ENCODE assay signal across 25 mouse cellular contexts in the genomic region with DNA sequence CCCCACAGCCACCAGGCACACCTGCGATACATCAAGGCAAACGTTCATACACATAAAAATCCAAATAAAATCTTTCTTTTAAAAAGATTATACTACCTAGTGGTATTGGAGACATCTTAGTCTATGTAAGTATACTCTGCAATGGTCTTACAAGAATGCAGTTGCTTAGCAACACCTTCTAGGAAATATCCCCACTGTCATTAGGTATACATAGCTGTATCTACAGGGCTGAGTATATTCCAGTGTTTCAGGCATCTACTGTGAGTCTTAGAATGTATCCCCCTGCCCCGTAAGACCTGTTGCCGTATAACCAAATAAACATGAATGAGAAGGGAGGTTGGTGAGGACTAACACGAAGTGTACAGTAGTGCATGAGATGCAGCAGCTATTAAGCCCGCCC.
DNase-seq lines count a peak whose midpoint lies in the region; ATAC-seq and TF ChIP-seq lines count a peak whose summit lies in the region.
"Had no signal": no experiment of that assay in that cellular context is flagged by ENCODE, and none has a peak within 500 bp of the region (broad histone marks: within the 10 kb centered on the region; RNA-seq: fewer than 3 reads in every experiment).

No protein-coding gene starts in this region.

- no peak overlapping the region for H3K27ac ChIP-seq in forebrain, postnatal 0 days (ENCODE audit: low read depth, low read length)
- H3K27ac ChIP-seq in forebrain, embryonic 10.5 days, result no peak overlapping the region
- no peak overlapping the region for H3K27ac ChIP-seq in midbrain, embryonic 15.5 days
- no peak overlapping the region for H3K27ac ChIP-seq in midbrain, embryonic 13.5 days
- no peak overlapping the region for H3K27ac ChIP-seq in midbrain, postnatal 0 days (ENCODE audit: low read depth, low read length)
- H3K27ac ChIP-seq in midbrain, embryonic 10.5 days (replicated peaks), result no peak overlapping the region
- H3K27ac ChIP-seq: embryonic facial prominence, embryonic 10.5 days; embryonic facial prominence, embryonic 12.5 days had no signal

- H3K4me3 ChIP-seq in forebrain, postnatal 0 days (ENCODE audit: low read depth, low read length), result no peak overlapping the region
- no peak overlapping the region for H3K4me3 ChIP-seq in forebrain, embryonic 10.5 days
- no peak overlapping the region for H3K4me3 ChIP-seq in midbrain, embryonic 15.5 days
- no peak overlapping the region for H3K4me3 ChIP-seq in midbrain, embryonic 13.5 days (replicated peaks)
- H3K4me3 ChIP-seq in midbrain, postnatal 0 days (ENCODE audit: low read depth, low read length), result no peak overlapping the region
- H3K4me3 ChIP-seq in midbrain, embryonic 10.5 days, result no peak overlapping the region
- H3K4me3 ChIP-seq: embryonic facial prominence, embryonic 10.5 days; embryonic facial prominence, embryonic 12.5 days; forebrain, embryonic 12.5 days had no signal

- no peaks in the 10 kb centered on the region for H3K36me3 ChIP-seq in forebrain, postnatal 0 days (ENCODE audit: insufficient read depth)
- H3K36me3 ChIP-seq in forebrain, embryonic 10.5 days (replicated peaks), result no peaks in the 10 kb centered on the region
- H3K36me3 ChIP-seq in midbrain, embryonic 15.5 days (replicated peaks), result no peaks in the 10 kb centered on the region
- H3K36me3 ChIP-seq in midbrain, embryonic 13.5 days, result no peaks in the 10 kb centered on the region
- H3K36me3 ChIP-seq in midbrain, postnatal 0 days (ENCODE audit: insufficient read depth, low read length), result no peaks in the 10 kb centered on the region
- H3K36me3 ChIP-seq in midbrain, embryonic 10.5 days, result no peaks in the 10 kb centered on the region
- H3K36me3 ChIP-seq: embryonic facial prominence, embryonic 10.5 days; embryonic facial prominence, embryonic 12.5 days; forebrain, embryonic 12.5 days; G1E had no signal

- no peak overlapping the region for H3K9ac ChIP-seq in forebrain, postnatal 0 days
- no peak overlapping the region for H3K9ac ChIP-seq in midbrain, embryonic 15.5 days
- H3K9ac ChIP-seq in midbrain, embryonic 13.5 days (replicated peaks), result no peak overlapping the region
- no peak overlapping the region for H3K9ac ChIP-seq in midbrain, postnatal 0 days (replicated peaks; ENCODE audit: low read length, poor library complexity, severe bottlenecking)
- H3K9ac ChIP-seq: embryonic facial prominence, embryonic 12.5 days; forebrain, embryonic 12.5 days had no signal

- H3K4me1 ChIP-seq in forebrain, postnatal 0 days (ENCODE audit: insufficient read depth), result peaks cover 10% of the 10 kb centered on the region
- H3K4me1 ChIP-seq in forebrain, embryonic 10.5 days, result peaks cover 55% of the 10 kb centered on the region
- peaks cover 33% of the 10 kb centered on the region for H3K4me1 ChIP-seq in midbrain, embryonic 15.5 days
- peaks cover 51% of the 10 kb centered on the region for H3K4me1 ChIP-seq in midbrain, embryonic 13.5 days (replicated peaks)
- peaks cover 8% of the 10 kb centered on the region; the same call in 1 of the 2 replicates for H3K4me1 ChIP-seq in midbrain, postnatal 0 days (ENCODE audit: insufficient read depth, low read length)
- peaks cover 52% of the 10 kb centered on the region for H3K4me1 ChIP-seq in midbrain, embryonic 10.5 days

- no peak for DNase-seq in forebrain, postnatal 0 days
- DNase-seq in forebrain, embryonic 10.5 days (ENCODE audit: extremely low spot score, low spot score), result no peak
- DNase-seq in midbrain, postnatal 0 days (ENCODE audit: low spot score), result peak; percentile 26
- DNase-seq in midbrain, embryonic 10.5 days (ENCODE audit: low spot score), result no peak
- DNase-seq: adrenal gland, adult 8-10 months; adrenal gland, postnatal 14 days; adrenal gland, postnatal 36 days; B cell, adult 2 months; cerebellum, adult 11-12 months; cerebellum, adult 2 months; cerebellum, adult 9-10 months; cerebellum, postnatal 10 days; cerebellum, postnatal 25 days had no signal

- TF ChIP-seq CTCF in forebrain, postnatal 0 days (IDR thresholded peaks at IDR 0.05; ENCODE audit: low read depth), result no peak
- TF ChIP-seq CTCF in midbrain, postnatal 0 days (IDR thresholded peaks at IDR 0.05), result no peak

- H3K4me2 ChIP-seq in forebrain, postnatal 0 days (ENCODE audit: low read depth), result no peak overlapping the region
- H3K4me2 ChIP-seq in midbrain, embryonic 15.5 days, result no peak overlapping the region
- H3K4me2 ChIP-seq in midbrain, embryonic 13.5 days (replicated peaks), result no peak overlapping the region
- no peak overlapping the region for H3K4me2 ChIP-seq in midbrain, postnatal 0 days (ENCODE audit: low read depth, low read length, poor library complexity, severe bottlenecking)
- H3K4me2 ChIP-seq: embryonic facial prominence, embryonic 12.5 days; forebrain, embryonic 12.5 days had no signal

- H3K27me3 ChIP-seq in forebrain, postnatal 0 days (ENCODE audit: insufficient read depth, low read length), result no peaks in the 10 kb centered on the region
- H3K27me3 ChIP-seq in forebrain, embryonic 10.5 days (ENCODE audit: poor library complexity, severe bottlenecking), result peaks cover 14% of the 10 kb centered on the region; the same call in 1 of the 2 replicates
- H3K27me3 ChIP-seq in midbrain, embryonic 15.5 days (replicated peaks), result no peaks in the 10 kb centered on the region
- H3K27me3 ChIP-seq in midbrain, embryonic 13.5 days, result peaks cover 12% of the 10 kb centered on the region
- no peaks in the 10 kb centered on the region for H3K27me3 ChIP-seq in midbrain, postnatal 0 days (ENCODE audit: insufficient read depth, low read length)
- H3K27me3 ChIP-seq in midbrain, embryonic 10.5 days (ENCODE audit: low read depth, poor library complexity, severe bottlenecking), result peaks cover 67% of the 10 kb centered on the region
- H3K27me3 ChIP-seq: CH12.LX, Patski had no signal

- peak; percentile 65 for ATAC-seq in forebrain, postnatal 0 days
- ATAC-seq in midbrain, embryonic 15.5 days (replicated peaks), result peak; percentile 49
- ATAC-seq in midbrain, embryonic 13.5 days, result no peak
- no peak for ATAC-seq in midbrain, postnatal 0 days (ENCODE audit: low FRiP score)
- ATAC-seq: activated CD4-positive, CD25-positive, alpha-beta regulatory T cell, adult 4 months; CD4-positive, CD25-positive, alpha-beta regulatory T cell, adult 4 months; forebrain, embryonic 14.5 days; forebrain, embryonic 16.5 days; Patski had no signal

- H3K9me3 ChIP-seq in forebrain, postnatal 0 days (ENCODE audit: low read length), result no peaks in the 10 kb centered on the region
- no peaks in the 10 kb centered on the region for H3K9me3 ChIP-seq in forebrain, embryonic 10.5 days
- no peaks in the 10 kb centered on the region for H3K9me3 ChIP-seq in midbrain, embryonic 15.5 days
- no peaks in the 10 kb centered on the region for H3K9me3 ChIP-seq in midbrain, embryonic 13.5 days
- H3K9me3 ChIP-seq in midbrain, postnatal 0 days (ENCODE audit: low read length), result no peaks in the 10 kb centered on the region
- no peaks in the 10 kb centered on the region for H3K9me3 ChIP-seq in midbrain, embryonic 10.5 days (replicated peaks)
- H3K9me3 ChIP-seq: embryonic facial prominence, embryonic 10.5 days; embryonic facial prominence, embryonic 12.5 days; forebrain, embryonic 12.5 days; G1E had no signal

- 87% methylated on average over 6 of the region's 6 CpGs for WGBS in forebrain, postnatal 0 days
- 91% methylated on average over 6 of the region's 6 CpGs for WGBS in forebrain, embryonic 10.5 days
- 89% methylated on average over 6 of the region's 6 CpGs for WGBS in midbrain, embryonic 15.5 days
- 93% methylated on average over 6 of the region's 6 CpGs for WGBS in midbrain, embryonic 13.5 days
- 77% methylated on average over 6 of the region's 6 CpGs for WGBS in midbrain, postnatal 0 days
- 90% methylated on average over 6 of the region's 6 CpGs for WGBS in midbrain, embryonic 10.5 days

Comparison
In these comparisons a context has a peak if more than half of its experiments do, and no peak if none do; other contexts are left out.
1. ATAC-seq: peak in forebrain, postnatal 0 days (single experiment) and midbrain, embryonic 15.5 days (single experiment); none in midbrain, embryonic 13.5 days (single experiment) and midbrain, postnatal 0 days (single experiment).